Mouse (Mus musculus): ENCODE measurements at regions not wholly inside any gene's neighbourhood (a gene's known extent, or its start where the extent isn't known, plus 50 kb on each side); places are given as distances from the start of the nearest gene placed in this dataset.

- no peak for TF ChIP-seq CTCF (IDR thresholded peaks at IDR 0.05; ENCODE audit: control insufficient read depth, insufficient read depth, insufficient replicate concordance, low read depth, low read length)
- no peak for TF ChIP-seq POLR2A (IDR thresholded peaks at IDR 0.05; ENCODE audit: control insufficient read depth, low read depth, low read length)
Measured at GRCm38 (mm10) chr16:93369766-93370146, 234.1 kb downstream of the Setd4 start.
